Mouse (Mus musculus) liver, adult (tissue): ENCODE results near the gene Tekt5.

Experiments used
- GATA4 ChIP-seq: IDR thresholded peaks from 2 replicates; pipeline ENCODE4 v1.6.1; 2014; ENCODE audit warnings: mild to moderate bottlenecking, low read length; ENCODE audit not compliant: insufficient replicate concordance

Gene Tekt5

GRCm38 (mm10) chr16:10358010-10358934 lies 37.0 kb downstream of the Tekt5 start:
- no peak for TF ChIP-seq GATA4

- TF ChIP-seq GATA4: no peak
These were observed 40.3 kb downstream of the Tekt5 start for GRCm38 (mm10) chr16:10355004-10355403.

DNA sequence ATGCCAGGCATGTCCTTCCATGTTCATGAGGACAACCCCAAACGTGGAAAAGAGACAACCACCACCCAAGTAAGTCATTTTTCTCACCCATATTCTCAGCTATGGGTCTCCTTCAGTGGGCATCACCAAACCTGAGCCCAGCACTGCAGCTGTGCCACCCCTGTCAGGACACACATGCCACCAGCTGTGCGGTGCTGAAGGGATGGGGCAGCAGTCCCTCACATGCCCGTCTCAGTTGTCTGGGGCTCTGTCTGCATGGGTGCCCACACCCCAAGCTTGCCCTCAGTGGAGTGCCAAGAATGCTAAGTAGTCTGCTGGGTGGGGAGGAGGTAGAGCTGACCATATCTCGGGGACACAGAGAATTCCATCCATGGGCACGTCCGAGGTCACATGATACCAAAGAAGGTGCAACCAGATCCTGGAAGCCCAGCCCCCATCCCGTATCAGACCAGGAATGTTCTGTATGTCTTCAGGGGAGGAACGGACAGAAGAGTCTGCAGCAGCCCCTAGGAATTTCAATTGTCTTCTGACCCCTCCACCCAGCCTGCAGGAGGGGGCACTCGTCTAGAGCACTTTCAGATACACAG lies 44.1 kb downstream of the Tekt5 start:
- TF ChIP-seq GATA4: no peak

DNA sequence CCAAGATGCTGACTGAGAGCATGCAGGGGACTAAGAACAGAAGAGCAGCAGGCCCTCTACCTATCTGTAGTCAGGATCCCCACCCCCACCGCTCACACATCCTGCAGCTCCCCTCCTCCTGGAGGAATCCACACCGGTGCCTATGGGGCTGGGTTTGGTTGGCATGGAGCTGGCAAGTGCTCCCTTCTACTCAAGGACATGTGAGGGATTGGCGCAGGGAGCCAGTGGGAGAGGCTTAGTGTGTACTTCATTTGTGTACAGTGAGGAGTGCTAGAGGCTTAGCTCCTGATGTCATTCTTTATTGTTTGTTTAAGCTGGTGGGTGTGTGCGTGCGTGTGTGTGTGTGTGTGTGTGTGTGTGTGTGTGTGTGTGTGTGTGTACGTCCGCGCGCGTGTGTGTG lies 45.4 kb downstream of the Tekt5 start:
- TF ChIP-seq GATA4: no peak

GRCm38 (mm10) chr16:10349436-10349835 lies 45.9 kb downstream of the Tekt5 start:
- no peak for TF ChIP-seq GATA4

- TF ChIP-seq GATA4: no peak
These were observed 47.7 kb downstream of the Tekt5 start for GRCm38 (mm10) chr16:10347551-10347950.

DNA sequence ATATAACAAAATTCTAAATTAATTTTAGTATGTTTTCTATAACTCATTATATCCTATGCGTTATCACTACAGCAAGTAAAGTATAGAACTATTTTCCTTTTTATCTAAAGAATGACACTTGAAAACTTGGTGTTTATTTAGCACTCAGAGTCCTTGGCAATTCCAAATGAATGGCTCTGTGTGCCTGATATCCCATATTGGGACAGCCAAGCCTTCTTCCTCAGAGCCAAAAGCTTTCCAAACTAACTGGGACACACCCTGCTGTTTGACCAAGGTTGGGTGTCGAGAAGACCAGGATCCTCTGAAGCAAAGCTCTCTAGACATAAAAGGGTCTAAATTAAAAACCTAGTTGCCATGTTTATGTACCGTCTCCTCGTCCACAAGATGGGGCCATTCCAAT lies 54.2 kb downstream of the Tekt5 start:
- TF ChIP-seq GATA4: no peak

- no peak for TF ChIP-seq GATA4
These were observed 55.4 kb downstream of the Tekt5 start for GRCm38 (mm10) chr16:10339930-10340329.

GRCm38 (mm10) chr16:10338601-10339000 lies 56.7 kb downstream of the Tekt5 start:
- TF ChIP-seq GATA4: no peak

GRCm38 (mm10) chr16:10337422-10338197 lies 57.7 kb downstream of the Tekt5 start:
- no peak for TF ChIP-seq GATA4

DNA sequence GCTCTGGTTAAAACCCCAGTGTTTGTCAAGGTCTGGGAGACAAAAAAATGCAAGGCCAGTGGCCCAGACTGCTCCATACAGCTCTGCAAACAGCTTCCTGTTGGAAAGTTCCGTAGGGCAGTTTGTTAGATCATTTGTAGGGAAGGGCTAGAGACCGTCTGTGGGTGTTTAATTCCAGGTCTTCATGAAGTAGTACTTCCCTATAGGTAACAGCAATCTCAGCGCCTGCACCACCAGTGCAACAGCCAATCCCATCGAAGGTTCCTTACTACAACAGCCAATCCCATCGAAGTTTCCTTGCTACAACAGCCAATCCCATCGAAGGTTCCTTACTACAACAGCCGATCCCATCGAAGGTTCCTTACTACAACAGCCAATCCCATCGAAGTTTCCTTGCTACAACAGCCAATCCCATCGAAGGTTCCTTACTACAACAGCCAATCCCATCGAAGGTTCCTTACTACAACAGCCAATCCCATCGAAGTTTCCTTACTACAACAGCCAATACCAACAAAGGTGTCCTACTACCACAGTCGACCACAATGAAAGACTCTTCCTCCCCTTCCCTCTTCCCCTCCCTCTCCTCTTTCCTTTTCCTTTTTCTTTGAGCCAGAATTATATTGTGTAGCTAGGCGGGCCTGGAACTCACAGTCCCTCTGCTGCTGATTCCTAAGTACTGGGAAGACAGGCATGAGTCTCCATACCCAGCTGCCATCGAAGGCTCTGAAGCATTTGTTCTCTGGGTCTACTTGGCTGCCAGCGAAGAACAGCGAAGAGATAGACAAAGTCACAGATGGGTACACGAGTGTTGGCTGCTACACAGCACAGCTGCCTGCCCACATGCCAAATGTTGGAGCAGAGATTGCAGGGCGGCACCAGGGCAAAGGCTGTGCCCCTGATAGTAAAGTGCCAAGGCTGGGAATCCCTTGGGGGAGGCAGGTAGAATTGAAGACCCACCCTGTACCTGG lies 58.6 kb downstream of the Tekt5 start:
- TF ChIP-seq GATA4: no peak

DNA sequence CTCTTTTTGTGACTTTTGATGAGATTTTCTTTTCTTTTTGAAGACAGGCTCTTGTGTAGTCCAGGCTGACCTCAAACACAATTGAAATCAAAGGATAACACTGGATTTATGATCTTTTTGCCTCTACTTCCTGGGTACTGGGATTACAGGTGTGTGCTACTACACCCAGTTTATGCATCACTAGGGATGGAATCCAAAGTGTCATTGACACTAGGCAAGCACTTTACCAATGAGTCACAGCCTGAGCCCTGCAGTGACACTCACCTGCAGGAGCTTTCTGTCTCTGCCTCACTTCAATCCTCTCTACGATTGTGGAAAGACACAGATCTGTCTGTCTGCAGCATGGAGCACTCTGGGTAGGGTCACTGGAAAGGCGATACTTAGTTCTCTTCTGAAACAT lies 59.3 kb downstream of the Tekt5 start:
- no peak for TF ChIP-seq GATA4

DNA sequence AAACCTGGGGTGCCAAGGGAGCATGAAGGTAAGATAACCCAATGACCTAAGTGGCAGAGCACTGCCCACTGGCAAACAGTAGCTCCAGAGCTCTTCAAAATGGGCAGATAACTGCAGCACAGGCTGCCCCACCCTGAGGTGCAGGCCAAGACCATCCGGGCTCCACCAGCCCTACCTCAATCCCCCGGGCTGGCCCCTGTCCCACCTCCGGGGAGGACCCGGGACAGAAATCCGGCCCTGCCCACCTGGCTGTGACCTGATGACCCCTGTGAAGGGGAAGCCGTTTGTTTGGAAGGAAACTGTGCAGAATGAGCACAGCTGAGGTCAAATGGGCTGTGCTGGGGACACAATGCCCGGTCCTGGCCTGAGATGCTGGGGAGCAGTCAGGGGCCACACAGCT lies 62.6 kb downstream of the Tekt5 start:
- TF ChIP-seq GATA4: no peak

GRCm38 (mm10) chr16:10330586-10331495 lies 64.4 kb downstream of the Tekt5 start:
- no peak for TF ChIP-seq GATA4
